Mouse (Mus musculus) myocyte (in vitro differentiated cells): ENCODE data around the gene Dscaml1.

ENCODE experiments used
- POLR2A ChIP-seq: IDR thresholded peaks from one replicate; pipeline ENCODE4 v1.6.1; 2011; ENCODE audit warnings: low read depth, mild to moderate bottlenecking, control low read depth, moderate library complexity; ENCODE audit not compliant: insufficient read length
- POLR2AphosphoS2 ChIP-seq: IDR thresholded peaks from one replicate; pipeline ENCODE4 v1.6.1; 2011; ENCODE audit warnings: low read depth, control low read depth; ENCODE audit not compliant: insufficient read length
- SRF ChIP-seq: IDR thresholded peaks from one replicate; pipeline ENCODE4 v1.6.1; 2011; ENCODE audit warnings: low read depth; ENCODE audit not compliant: control insufficient read depth, insufficient read length
- TCF12 ChIP-seq: IDR thresholded peaks from one replicate; pipeline ENCODE4 v1.6.1; 2011; ENCODE audit warnings: mild to moderate bottlenecking, control low read depth; ENCODE audit not compliant: poor library complexity, insufficient read depth, severe bottlenecking
- USF1 ChIP-seq: IDR thresholded peaks from one replicate; pipeline ENCODE4 v1.6.1; 2011; ENCODE audit warnings: low read depth, mild to moderate bottlenecking, control low read depth, moderate library complexity

- no peak for TF ChIP-seq TCF12
- no peak for TF ChIP-seq POLR2A
- TF ChIP-seq POLR2AphosphoS2: no peak
- no peak for TF ChIP-seq USF1
- no peak for TF ChIP-seq SRF
Observed at GRCm38 (mm10) chr9:45474874-45475273, 48.4 kb downstream of the Dscaml1 start.
